In genomic region chr13:63231702-63232070, GRCm38 (mm10) we compare ENCODE assay signal across 11 mouse cellular contexts.
A peak's percentile ranks its signal among the peaks of the same experiment; 100 is the strongest.
DNase-seq lines count a peak whose midpoint lies in the region; TF ChIP-seq lines count a peak whose summit lies in the region.
"Had no signal": no experiment of that assay in that cellular context is flagged by ENCODE, and none has a peak within 500 bp of the region (broad histone marks: within the 10 kb centered on the region; RNA-seq: fewer than 3 reads in every experiment).

No protein-coding gene starts in this region.

- no peak overlapping the region for H3K4me3 ChIP-seq in gastrocnemius, adult 2 months
- no peak overlapping the region for H3K4me3 ChIP-seq in testis, adult 2 months (ENCODE audit: control insufficient read depth, low read depth, low read length)
- H3K4me3 ChIP-seq in thymus, adult 2 months (ENCODE audit: control insufficient read depth, insufficient read depth, low read length) = no peak overlapping the region

- no peak for DNase-seq in gastrocnemius, adult 2 months
- DNase-seq in gastrocnemius, postnatal 4 days (ENCODE audit: low spot score in 2 of 2) = no peak
- no peak for DNase-seq in testis, postnatal 10 days (ENCODE audit: low spot score)
- DNase-seq in kidney, postnatal 14 days = peak; percentile 44
- DNase-seq in thymus, adult 2 months = no peak
- DNase-seq in layer of hippocampus, postnatal 10 days (ENCODE audit: low spot score in 2 of 2) = no peak
- DNase-seq in c-Kit-positive CD71-positive TER-119-positive erythroid progenitor cells, embryonic 14.5 days (ENCODE audit: low spot score) = no peak
- DNase-seq: cerebellum, postnatal 10 days; thymus, postnatal 36 days had no signal

- TF ChIP-seq CTCF in gastrocnemius, adult 2 months (IDR thresholded peaks at IDR 0.05) = no peak
- no peak for TF ChIP-seq CTCF in testis, adult 2 months (IDR thresholded peaks at IDR 0.05; ENCODE audit: control insufficient read depth, insufficient read depth, insufficient replicate concordance, low read depth, low read length)
- no peak for TF ChIP-seq CTCF in thymus, adult 2 months (IDR thresholded peaks at IDR 0.05; ENCODE audit: borderline replicate concordance, control insufficient read depth, extremely low read depth, insufficient read depth, low read length, poor library complexity)

- TF ChIP-seq POLR2A in testis, adult 2 months (IDR thresholded peaks at IDR 0.05; ENCODE audit: control insufficient read depth, low read depth, low read length) = no peak
- no peak for TF ChIP-seq POLR2A in thymus, adult 2 months (IDR thresholded peaks at IDR 0.05; ENCODE audit: control insufficient read depth, extremely low read depth, insufficient read depth, low read length, poor library complexity)

- no peaks in the 10 kb centered on the region for H3K36me3 ChIP-seq in testis, adult 2 months (ENCODE audit: control insufficient read depth, insufficient read depth, low read length)
- H3K36me3 ChIP-seq in thymus, adult 2 months (ENCODE audit: control insufficient read depth, insufficient read depth, low read length) = no peaks in the 10 kb centered on the region

- WGBS in thymus, adult 2 months = 82% methylated on average over 3 of the region's 3 CpGs

- intact Hi-C loops in gastrocnemius, adult 2 months (cut with DNase I) = no loop called here

- no peaks in the 10 kb centered on the region for H3K27me3 ChIP-seq in testis, adult 2 months (ENCODE audit: control insufficient read depth, insufficient read depth, low read length)
- H3K27me3 ChIP-seq in thymus, adult 2 months (ENCODE audit: control insufficient read depth, insufficient read depth, low read length) = no peaks in the 10 kb centered on the region

- H3K4me1 ChIP-seq in testis, adult 2 months (ENCODE audit: control insufficient read depth, insufficient read depth, low read length) = peaks cover 2% of the 10 kb centered on the region; the same call in 1 of the 2 replicates
- no peaks in the 10 kb centered on the region for H3K4me1 ChIP-seq in thymus, adult 2 months (replicated peaks; ENCODE audit: control insufficient read depth, insufficient read depth, low read length)

- peak overlapping the region; percentile 28 for H3K27ac ChIP-seq in gastrocnemius, adult 2 months
- peak overlapping the region; percentile 27; the same call in 1 of the 2 replicates for H3K27ac ChIP-seq in testis, adult 2 months (ENCODE audit: control insufficient read depth, insufficient read depth, low read depth, low read length)
- H3K27ac ChIP-seq in thymus, adult 2 months (ENCODE audit: control insufficient read depth, insufficient read depth, low read length) = no peak overlapping the region
- H3K27ac ChIP-seq: macrophage had no signal
